Mouse (Mus musculus): ENCODE data around the gene 1700061G19Rik. TPM values are rescaled to one million over a fixed set of nuclear protein-coding genes. Genes with fewer than 3 reads are reported as not detected.
A peak's percentile ranks its signal among the peaks of the same experiment; 100 is the strongest.

Gene 1700061G19Rik
- polyA plus RNA-seq, 2 experiments from 2014 or later: 0.28 to 0.37 TPM

- no peak for ATAC-seq
Observed at GRCm38 (mm10) chr17:56930026-56930425, 54.7 kb downstream of the 1700061G19Rik start.

GRCm38 (mm10) chr17:56933395-56933794 is 58.1 kb downstream of the 1700061G19Rik start:
- no peak for ATAC-seq

GRCm38 (mm10) chr17:56934545-56935330 is 59.5 kb downstream of the 1700061G19Rik start:
- no peak for ATAC-seq

DNA sequence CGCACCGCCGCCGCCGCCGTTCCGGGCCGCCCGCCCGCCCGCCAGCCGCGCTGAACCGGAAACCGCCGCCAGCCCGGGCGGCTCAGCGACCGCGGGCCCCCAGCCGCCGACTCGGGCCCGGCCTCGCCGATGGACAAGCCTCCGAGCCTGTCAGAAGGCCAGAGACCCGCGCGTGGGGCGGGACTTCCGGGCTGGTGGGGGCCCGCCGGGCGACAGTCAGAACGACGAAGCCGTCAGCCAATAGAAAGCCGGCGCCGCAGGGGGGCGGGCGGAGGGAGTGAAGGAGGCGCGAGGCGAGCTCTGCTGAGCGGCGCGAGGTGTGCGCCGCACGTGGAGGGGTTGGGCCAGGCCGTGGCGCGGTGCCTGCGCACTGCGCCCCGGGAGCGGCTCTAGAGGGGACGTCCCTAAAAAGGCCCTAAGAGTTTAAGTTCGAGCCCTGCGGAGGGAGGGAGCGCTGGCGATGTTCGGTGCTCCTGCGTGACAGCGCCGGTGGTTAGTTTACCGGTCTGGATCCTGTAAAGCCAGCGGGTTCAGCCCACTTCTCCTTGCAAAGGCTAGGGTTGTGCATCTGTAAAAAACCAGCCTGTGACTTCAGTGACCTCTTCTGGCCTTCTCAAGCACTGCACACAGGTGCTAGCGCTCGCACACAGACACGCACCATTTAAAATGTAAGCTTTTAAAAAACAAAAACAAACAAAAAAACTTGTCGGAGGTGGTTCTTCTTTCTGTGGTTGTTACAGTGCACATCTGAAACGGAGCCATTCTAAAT is 60.3 kb downstream of the 1700061G19Rik start, which contains the start of gene Mllt1:
TSS of gene Mllt1 (minus strand) at position 53 of the 769 bp plus-strand sequence.
- peak; percentile 97 for ATAC-seq

GRCm38 (mm10) chr17:56936731-56937130 is 61.5 kb downstream of the 1700061G19Rik start:
- no peak for ATAC-seq

Other genes starting within 250 kb of the 1700061G19Rik start
- 1 to 10 TPM; 7.0 to 8.0 TPM for gene Lonp1, start 248.6 kb upstream of the 1700061G19Rik start, polyA plus RNA-seq (2017; shearing (Covaris generic))
- 1 to 10 TPM in 1 of 2 experiments, under 1 TPM in 1; 0.87 to 1.0 TPM for gene Catsperd, start 247.3 kb upstream of the 1700061G19Rik start, polyA plus RNA-seq (2017; shearing (Covaris generic))
- 10 to 100 TPM; 40.5 to 56.7 TPM for gene Ranbp3, start 202.2 kb upstream of the 1700061G19Rik start, polyA plus RNA-seq (2017; shearing (Covaris generic))
- gene Ndufa11, start 157.7 kb upstream of the 1700061G19Rik start, polyA plus RNA-seq (2017; shearing (Covaris generic)): 100 to 1,000 TPM; 272 to 279 TPM
- 1 to 10 TPM; 6.0 TPM for gene Vmac, start 157.5 kb upstream of the 1700061G19Rik start, polyA plus RNA-seq (2017; shearing (Covaris generic))
- not detected for gene Nrtn, start 117.9 kb upstream of the 1700061G19Rik start, polyA plus RNA-seq (2017; shearing (Covaris generic))
- 10 to 100 TPM; 24.3 to 32.7 TPM for gene Dus3l, start 110.7 kb upstream of the 1700061G19Rik start, polyA plus RNA-seq (2017; shearing (Covaris generic))
- under 1 TPM; 0.33 to 0.74 TPM for gene Prr22, start 105.2 kb upstream of the 1700061G19Rik start, polyA plus RNA-seq (2017; shearing (Covaris generic))
- 1 to 10 TPM; 1.4 to 1.9 TPM for gene Rfx2, start 44.5 kb upstream of the 1700061G19Rik start, polyA plus RNA-seq (2017; shearing (Covaris generic))
- under 1 TPM in 1 of 2 experiments, not detected in 1; 0.21 TPM for gene Acsbg2, start 1.0 kb upstream of the 1700061G19Rik start, polyA plus RNA-seq (2017; shearing (Covaris generic))
- gene Mllt1, start 59.9 kb downstream of the 1700061G19Rik start, polyA plus RNA-seq (2017; shearing (Covaris generic)): 1 to 10 TPM; 4.6 to 6.4 TPM
- gene Acer1, start 106.6 kb downstream of the 1700061G19Rik start, polyA plus RNA-seq (2017; shearing (Covaris generic)): not detected
- 10 to 100 TPM; 79.3 to 85.4 TPM for gene Clpp, start 114.8 kb downstream of the 1700061G19Rik start, polyA plus RNA-seq (2017; shearing (Covaris generic))
- gene Alkbh7, start 121.9 kb downstream of the 1700061G19Rik start, polyA plus RNA-seq (2017; shearing (Covaris generic)): 10 to 100 TPM; 22.6 to 26.9 TPM
- not detected for gene Pspn, start 124.5 kb downstream of the 1700061G19Rik start, polyA plus RNA-seq (2017; shearing (Covaris generic))
- 10 to 100 TPM; 63.3 to 89.3 TPM for gene Gtf2f1, start 135.8 kb downstream of the 1700061G19Rik start, polyA plus RNA-seq (2017; shearing (Covaris generic))
- under 1 TPM in 1 of 2 experiments, not detected in 1; 0.57 TPM for gene Gm17949, start 136.0 kb downstream of the 1700061G19Rik start, polyA plus RNA-seq (2017; shearing (Covaris generic))
- 10 to 100 TPM; 19.6 to 30.9 TPM for gene Khsrp, start 156.0 kb downstream of the 1700061G19Rik start, polyA plus RNA-seq (2017; shearing (Covaris generic))
- not detected for gene Slc25a41, start 166.2 kb downstream of the 1700061G19Rik start, polyA plus RNA-seq (2017; shearing (Covaris generic))
- gene Crb3, start 183.6 kb downstream of the 1700061G19Rik start, polyA plus RNA-seq (2017; shearing (Covaris generic)): under 1 TPM; 0.46 to 0.73 TPM
- gene Slc25a23, start 184.4 kb downstream of the 1700061G19Rik start, polyA plus RNA-seq (2017; shearing (Covaris generic)): 1 to 10 TPM; 1.5 to 3.2 TPM
- gene Dennd1c, start 203.0 kb downstream of the 1700061G19Rik start, polyA plus RNA-seq (2017; shearing (Covaris generic)): 100 to 1,000 TPM; 205 to 208 TPM
- 1 to 10 TPM; 3.5 to 4.2 TPM for gene Tubb4a, start 212.3 kb downstream of the 1700061G19Rik start, polyA plus RNA-seq (2017; shearing (Covaris generic))
- gene Tnfsf9, start 229.8 kb downstream of the 1700061G19Rik start, polyA plus RNA-seq (2017; shearing (Covaris generic)): 1 to 10 TPM; 9.0 to 9.9 TPM